Mouse (Mus musculus): ENCODE data around the gene Celf6.

DNA sequence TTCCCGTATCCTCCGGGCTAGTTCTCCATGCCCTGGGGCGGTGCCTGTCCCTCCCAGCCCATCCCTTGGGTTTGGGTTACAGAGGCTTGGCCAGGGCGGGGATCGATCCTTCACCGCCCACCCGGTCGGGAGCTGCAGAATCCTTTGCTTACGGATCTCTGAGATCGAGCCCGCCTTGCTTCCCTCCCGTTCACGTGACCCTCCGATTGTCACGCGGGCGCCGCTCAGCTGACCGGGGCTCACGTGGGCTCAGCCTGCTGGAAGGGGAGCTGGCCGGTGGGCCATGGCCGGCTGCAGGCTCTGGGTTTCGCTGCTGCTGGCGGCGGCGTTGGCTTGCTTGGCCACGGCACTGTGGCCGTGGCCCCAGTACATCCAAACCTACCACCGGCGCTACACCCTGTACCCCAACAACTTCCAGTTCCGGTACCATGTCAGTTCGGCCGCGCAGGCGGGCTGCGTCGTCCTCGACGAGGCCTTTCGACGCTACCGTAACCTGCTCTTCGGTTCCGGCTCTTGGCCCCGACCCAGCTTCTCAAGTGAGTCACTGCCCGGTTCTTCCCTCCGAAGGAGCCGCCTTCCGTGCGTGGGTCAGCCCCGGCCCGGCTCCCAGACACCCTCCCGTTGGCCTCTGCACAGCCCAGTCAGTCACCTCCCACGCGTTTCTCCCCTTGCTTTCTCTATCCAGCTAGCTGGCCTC is 38.1 kb upstream of the Celf6 start, which contains the start of the genes Hexa and Tmem202:
- TF ChIP-seq CTCF (IDR thresholded peaks at IDR 0.05; ENCODE audit: borderline replicate concordance, insufficient read depth, low read length) (no peak), POLR2A (IDR thresholded peaks at IDR 0.05; ENCODE audit: low read depth, low read length) (peak; percentile 73)
